Mouse (Mus musculus) layer of hippocampus, adult 2 months (tissue): ENCODE results near the gene Tuba8. TPM values are rescaled to one million over a fixed set of nuclear protein-coding genes. Genes with fewer than 3 reads are reported as not detected.

ENCODE experiments used
- DNase-seq, 2 experiments: peaks; one replicate each; pipeline ENCODE4 v3.0.0; 2022; ENCODE audit warnings: low spot score in 2 of 2
- H3K27ac ChIP-seq: fragments of 200-600 bp; 2 replicates; pipeline ENCODE4 v1.8.1; 2022
- H3K4me3 ChIP-seq: fragments of 200-600 bp; 2 replicates; pipeline ENCODE4 v1.8.1; 2022; ENCODE audit warnings: mild to moderate bottlenecking
- CTCF ChIP-seq: fragments of 200-600 bp; conservative IDR thresholded peaks from 2 replicates; pipeline ENCODE4 v1.8.1; 2022; ENCODE audit warnings: antibody characterized with exemption, mild to moderate bottlenecking, moderate library complexity
- total RNA-seq, 2 experiments: library from RNA; stranded (reverse); gene quantifications; 2 replicates each; pipeline ENCODE4 v1.2.3; 2021

Tuba8 gene
- total RNA-seq, 2 experiments from 2014 or later, result 5.0 to 6.1 TPM

DNA sequence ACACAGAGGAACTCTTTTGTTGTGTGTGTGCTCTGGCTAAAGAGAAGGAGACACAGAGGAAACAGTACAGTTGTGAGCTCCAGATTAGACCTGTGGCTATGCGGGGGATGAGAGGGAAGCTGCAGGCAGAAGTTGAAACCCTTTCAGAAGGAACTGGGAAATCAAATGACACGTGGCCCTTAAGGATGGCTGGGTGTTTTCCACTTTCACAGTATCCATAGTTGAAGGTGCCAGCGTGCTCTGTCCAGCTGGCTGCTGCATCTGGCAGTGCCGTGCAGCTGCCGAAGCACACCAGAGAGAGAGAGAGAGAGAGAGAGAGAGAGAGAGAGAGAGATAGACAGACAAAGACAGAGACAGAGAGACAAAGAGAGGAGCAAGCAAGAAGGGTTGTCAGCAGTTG lies 40.8 kb downstream of the Tuba8 start:
- H3K27ac ChIP-seq, result no peak overlapping the region
- no peak for DNase-seq
- TF ChIP-seq CTCF, result no peak

DNA sequence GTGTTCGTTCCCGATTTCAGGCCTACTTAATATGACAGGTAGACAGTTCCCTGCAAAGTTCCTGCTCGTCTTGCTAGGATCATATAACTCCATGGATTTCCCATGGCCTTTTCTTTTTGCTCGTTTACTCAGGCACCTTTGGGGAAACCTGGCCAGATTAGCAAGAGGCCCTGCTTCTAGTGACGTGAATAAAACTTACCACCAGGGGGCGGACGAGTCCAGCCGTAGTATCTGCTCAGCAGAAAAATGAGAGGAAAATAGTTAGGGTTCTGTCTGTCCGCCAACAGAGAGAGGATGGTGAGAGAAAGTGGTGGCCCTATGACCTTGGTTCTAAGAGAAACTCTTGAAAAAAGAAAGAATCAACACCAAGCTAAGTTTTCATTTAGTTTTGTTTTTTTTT lies 50.1 kb downstream of the Tuba8 start:
- peak; percentile 60 to 84 for DNase-seq
- no peak overlapping the region for H3K4me3 ChIP-seq
- TF ChIP-seq CTCF, result peak; percentile 89
- no peak overlapping the region for H3K27ac ChIP-seq

More for the DNA sequence above, 40.8 kb downstream of the Tuba8 start:
- no peak overlapping the region for H3K4me3 ChIP-seq

DNA sequence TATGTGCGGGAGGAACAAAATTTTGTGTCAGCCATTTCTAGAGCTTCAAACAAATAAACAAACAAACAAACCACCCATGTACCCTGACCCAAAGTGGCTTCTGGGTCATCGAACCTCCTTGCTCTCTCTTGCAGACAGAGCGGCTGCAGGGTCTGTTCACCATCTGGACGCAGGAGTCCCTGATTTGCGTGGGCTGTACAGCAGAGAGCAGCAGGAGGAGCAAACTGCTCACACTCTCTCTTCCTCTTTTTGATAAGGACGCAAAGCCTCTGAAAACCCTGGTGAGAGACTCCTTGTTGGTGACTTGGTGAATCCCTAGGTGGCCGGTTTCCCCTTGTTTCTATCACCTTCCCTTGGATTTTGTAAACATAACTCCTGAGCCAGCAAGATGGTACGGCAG lies 50.7 kb downstream of the Tuba8 start:
- Histone ChIP-seq H3K27ac (no peak overlapping the region), H3K4me3 (no peak overlapping the region)
- no peak for TF ChIP-seq CTCF
- no peak for DNase-seq

DNA sequence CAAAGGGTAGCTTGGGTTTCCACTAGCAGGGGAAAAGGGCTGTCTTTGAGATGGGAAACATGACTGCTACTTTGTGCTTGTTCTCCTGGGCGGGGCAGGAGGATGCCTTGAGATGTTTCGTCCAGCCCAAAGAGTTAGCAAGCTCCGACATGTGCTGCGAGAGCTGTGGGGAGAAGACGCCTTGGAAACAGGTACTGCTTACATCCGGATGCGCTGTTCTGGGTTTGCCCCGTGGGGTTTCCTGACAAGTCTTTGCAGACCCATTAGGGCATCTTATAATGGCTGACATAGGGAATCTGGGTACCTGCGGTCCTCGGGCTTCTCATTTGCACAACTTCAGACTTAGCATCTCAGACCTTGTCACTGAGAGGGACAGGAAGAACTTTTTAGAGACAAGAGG lies 51.5 kb downstream of the Tuba8 start:
- Histone ChIP-seq H3K27ac (no peak overlapping the region), H3K4me3 (no peak overlapping the region)
- no peak for TF ChIP-seq CTCF
- DNase-seq, result no peak

- no peak for DNase-seq
- H3K4me3 ChIP-seq, result no peak overlapping the region
- no peak for TF ChIP-seq CTCF
- no peak overlapping the region for H3K27ac ChIP-seq
Observed at GRCm38 (mm10) chr6:121262496-121262895, 52.0 kb downstream of the Tuba8 start.

GRCm38 (mm10) chr6:121270156-121270555 lies 59.7 kb downstream of the Tuba8 start:
- no peak for DNase-seq
- no peak for TF ChIP-seq CTCF
- Histone ChIP-seq H3K27ac (no peak overlapping the region), H3K4me3 (no peak overlapping the region)

GRCm38 (mm10) chr6:121271707-121272074 lies 61.2 kb downstream of the Tuba8 start:
- H3K4me3 ChIP-seq, result no peak overlapping the region
- TF ChIP-seq CTCF, result no peak
- no peak overlapping the region for H3K27ac ChIP-seq
- DNase-seq, result no peak

DNA sequence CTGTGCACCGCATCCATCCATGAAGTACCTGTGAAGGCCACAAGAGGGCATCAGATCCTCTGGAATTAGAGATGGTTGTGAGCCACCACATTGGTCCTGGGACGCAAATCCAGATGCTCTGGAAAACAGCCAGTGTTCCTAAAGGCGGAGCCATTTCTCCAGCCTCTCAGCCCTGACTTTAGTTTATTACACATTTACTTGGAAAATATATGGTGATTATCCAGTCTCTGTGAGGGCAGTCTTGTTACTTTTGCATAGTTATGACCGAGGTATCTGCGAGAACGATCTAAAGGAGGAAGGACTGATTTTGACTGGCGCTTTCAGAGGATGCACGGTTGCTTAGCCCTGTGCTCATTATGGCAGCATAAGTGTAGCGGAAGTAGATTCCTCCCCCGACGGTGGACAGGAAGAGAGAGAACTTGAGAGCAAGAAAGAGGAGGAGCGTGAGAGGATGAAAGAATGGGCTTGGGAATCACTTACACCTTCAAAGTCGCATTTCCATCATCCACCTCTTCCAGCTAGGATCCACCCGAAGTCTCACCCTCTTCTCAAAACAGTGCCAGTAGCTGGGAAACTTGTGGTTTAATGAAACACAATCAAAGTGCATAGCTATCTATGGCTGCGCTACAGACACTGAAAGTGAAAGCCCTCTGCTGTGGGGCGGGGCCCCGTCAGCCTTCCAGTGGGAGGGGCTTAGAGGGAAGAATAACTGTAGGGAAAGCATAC lies 61.7 kb downstream of the Tuba8 start:
- TF ChIP-seq CTCF, result peak; percentile 98
- H3K27ac ChIP-seq, result peak overlapping the region; percentile 53

GRCm38 (mm10) chr6:121274356-121274755 lies 63.9 kb downstream of the Tuba8 start:
- Histone ChIP-seq H3K27ac (no peak overlapping the region), H3K4me3 (no peak overlapping the region)
- TF ChIP-seq CTCF, result peak; percentile 84
- peak in 1 of 2 experiments; percentile 21 for DNase-seq

More for the DNA sequence above, 61.7 kb downstream of the Tuba8 start:
- DNase-seq, result peak; percentile 66 to 84
- peak overlapping the region; percentile 60 for H3K4me3 ChIP-seq

Other genes with a start within 250 kb of the Tuba8 start
- 10 to 100 TPM; 89.5 to 94.6 TPM for gene Mical3, start 79.7 kb upstream of the Tuba8 start, total RNA-seq
- 10 to 100 TPM in 1 of 2 experiments, 1 to 10 TPM in 1; 9.7 to 11.5 TPM for gene Pex26, start 27.0 kb upstream of the Tuba8 start, total RNA-seq
- under 1 TPM; 0.52 to 0.74 TPM for gene Usp18, start 35.2 kb downstream of the Tuba8 start, total RNA-seq
- gene Slc6a13, start 89.5 kb downstream of the Tuba8 start, total RNA-seq, result 10 to 100 TPM in 1 of 2 experiments, 1 to 10 TPM in 1; 8.3 to 13.5 TPM
- gene Slc6a12, start 132.4 kb downstream of the Tuba8 start, total RNA-seq, result 1 to 10 TPM in 1 of 2 experiments, under 1 TPM in 1; 0.93 to 2.1 TPM